Mouse (Mus musculus): ENCODE results near the gene Rab11fip4.

Gene Rab11fip4

DNA sequence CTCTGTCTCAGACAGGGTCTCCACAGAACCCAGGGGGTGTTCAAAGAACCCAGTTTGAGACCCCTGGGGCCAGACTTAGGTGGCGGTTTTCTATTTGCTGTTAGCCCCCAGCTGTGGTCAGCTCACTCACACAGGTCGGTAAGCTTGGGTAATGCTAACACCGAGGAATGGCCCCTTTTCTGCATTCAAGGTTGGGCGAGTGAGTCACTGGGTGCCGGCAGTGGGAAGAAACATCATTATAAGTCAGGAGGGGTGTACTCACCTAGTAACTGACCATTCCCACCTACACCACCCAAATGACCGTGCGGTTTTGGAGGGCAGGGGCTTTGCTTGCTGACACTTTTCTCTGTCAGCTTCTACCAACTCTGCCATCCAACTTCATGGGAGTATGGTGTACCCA is 64.6 kb downstream of the Rab11fip4 start:
- no peak for DNase-seq (ENCODE audit: low spot score)

DNA sequence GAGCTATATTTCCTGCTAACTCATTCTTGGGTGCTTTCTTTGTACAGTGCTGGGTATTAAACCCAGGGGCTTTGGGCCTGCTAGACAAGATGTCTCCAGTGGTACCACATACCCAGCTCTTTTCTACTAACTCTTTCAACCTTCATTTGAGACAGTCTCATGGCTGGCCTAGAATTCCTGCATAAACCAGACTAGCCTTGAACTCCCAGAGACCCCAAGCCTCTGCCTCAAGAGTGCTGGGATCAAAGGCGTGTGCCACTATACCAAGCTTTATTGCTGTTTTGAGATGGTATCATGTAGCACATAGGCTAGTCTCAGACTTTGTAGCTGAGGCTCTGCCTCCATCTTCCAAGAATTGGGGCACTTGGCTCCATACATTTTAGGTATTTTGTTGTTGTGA is 65.5 kb downstream of the Rab11fip4 start:
- no peak for DNase-seq (ENCODE audit: low spot score)

DNA sequence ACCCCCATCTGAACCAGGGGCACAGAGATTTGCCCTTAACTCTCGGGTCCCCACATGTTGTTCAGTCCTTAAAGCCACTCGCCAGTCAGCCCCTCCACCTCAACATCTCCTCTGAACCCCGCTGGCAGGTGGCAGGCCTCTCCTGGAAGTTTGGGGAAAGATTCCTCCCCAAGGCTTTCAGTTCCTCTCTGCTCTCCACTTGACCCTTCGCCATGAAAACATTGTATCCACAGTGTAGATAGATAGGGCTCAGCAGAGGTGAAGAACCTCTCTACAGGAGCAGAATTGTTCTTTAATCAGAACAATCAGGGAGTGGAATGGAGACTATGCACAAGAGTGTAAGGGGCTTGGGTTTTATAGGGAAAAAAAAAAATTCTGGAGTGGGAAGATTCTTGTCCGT is 66.0 kb downstream of the Rab11fip4 start:
- DNase-seq (ENCODE audit: low spot score), result no peak

DNA sequence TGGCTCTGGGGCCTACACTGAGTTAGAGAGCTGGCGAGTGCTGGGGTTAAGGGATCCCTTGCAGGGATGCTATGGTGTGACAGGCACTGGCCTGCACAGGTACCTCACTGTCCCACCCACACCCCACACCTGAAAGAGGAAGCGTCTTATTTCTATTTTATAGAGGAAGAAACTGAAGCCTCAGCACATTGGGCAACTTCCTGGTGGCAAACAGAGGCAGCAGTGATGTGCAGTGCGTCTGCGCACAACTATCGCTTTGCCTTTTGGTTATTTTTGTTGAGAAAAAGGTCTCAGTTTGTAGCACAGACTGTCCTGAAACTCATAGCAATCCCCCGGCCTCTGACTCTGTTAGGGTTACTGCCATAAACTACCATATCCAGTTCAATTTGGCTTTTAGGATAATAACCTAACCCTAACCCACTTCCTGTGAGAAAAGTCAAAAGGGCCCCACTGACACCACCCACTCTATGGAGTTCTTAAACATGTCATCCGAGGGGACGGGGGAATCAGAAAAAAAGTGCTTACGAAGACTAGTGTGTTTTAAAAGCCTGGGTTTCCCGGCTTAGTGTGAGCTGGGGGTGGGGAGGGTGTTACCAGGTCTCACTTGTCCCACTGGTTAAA is 67.3 kb downstream of the Rab11fip4 start:
- no peak for DNase-seq (ENCODE audit: low spot score)

DNA sequence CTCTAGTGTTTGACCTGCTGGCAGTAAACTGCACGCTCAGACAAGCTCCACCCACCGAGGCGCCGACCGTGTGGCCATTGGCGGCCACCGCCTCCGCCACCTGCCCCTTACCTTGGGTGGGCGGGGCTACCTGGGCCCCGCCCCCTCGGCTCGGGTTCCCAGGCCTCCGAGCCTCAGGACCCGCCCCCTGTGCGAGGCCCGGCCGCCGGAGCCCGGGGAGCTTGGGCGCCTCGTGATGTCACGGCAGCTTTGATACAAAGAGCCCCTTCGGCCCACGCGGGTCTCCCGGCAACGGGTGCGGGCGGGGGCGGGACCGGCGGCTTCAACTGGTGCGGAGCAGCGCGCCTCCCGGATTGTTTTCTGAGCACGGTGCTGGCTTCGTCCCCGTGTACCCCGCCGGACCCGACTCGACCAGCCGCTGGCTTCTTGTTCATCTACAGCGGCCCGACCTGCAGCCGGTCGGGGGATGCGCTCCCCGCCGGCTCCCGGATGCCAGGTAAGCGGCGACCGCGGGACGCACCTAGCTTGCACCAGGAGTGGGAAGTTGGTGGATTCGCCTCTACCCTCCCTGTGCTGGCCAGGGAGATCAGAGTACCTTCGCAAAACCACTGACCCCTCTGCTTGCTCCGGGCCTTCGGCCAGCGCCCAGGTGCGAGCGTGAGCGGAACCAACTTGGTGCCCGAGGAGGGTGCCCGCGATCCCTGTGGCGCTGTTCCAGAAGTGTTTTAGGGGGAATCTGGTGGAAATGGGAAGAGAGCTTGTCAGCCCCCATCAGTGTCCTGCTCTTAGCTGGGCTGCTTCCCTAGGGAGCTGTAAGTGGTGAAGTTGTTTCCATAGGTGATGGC is 69.6 kb downstream of the Rab11fip4 start:
- DNase-seq (ENCODE audit: low spot score), result peak; percentile 65

DNA sequence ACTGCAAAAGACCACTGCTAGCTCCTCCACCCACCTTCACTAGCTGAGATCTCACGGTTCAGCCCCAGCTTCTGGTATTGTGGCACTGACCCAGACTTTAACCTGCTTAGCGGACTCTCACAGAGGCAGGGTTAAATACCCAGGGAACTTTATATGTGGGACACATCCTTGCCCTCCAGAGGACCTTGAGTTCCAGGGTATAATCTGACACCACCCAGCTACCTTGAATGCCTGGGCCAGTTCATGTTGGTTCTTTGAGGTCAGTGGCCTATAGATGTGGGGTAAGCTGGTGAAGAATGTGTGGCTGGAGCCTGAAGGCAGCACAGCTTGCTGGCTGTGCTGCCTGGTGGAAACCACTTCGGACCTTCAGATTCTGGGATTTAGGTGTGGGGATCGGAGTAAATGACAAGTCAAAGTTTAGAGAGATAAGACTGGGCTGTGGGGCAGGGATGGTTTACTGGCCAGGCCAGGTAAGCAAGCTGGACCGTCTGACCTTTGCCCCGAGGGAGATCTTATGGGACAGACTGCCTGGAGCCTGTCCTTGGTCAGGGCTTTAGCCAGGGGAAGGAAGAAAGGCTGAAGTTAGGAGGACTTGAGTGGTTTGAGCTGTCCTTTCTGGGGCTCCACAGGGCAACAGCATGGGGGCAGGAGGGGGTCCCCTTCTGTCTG is 71.0 kb downstream of the Rab11fip4 start:
- DNase-seq (ENCODE audit: low spot score), result no peak

DNA sequence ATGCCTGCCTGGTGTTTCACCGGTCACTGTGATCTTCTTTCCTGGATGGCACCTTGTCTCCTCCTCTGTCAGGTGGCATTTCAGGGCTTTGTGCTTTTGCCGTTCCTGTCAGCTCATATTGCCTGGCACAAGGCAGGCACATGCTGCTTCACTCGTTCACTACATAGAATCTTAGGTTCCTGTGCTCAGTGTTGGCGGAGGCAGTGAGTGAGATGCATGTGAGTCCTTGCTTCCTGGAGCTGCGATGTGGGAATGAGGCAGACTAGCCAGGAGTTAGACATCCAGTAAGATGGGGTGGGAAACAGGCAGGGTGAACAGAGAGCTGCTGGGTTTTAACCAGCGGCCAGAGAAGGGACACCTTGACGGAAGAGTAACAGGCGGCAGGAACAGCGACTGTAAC is 72.1 kb downstream of the Rab11fip4 start:
- DNase-seq (ENCODE audit: low spot score), result no peak

DNA sequence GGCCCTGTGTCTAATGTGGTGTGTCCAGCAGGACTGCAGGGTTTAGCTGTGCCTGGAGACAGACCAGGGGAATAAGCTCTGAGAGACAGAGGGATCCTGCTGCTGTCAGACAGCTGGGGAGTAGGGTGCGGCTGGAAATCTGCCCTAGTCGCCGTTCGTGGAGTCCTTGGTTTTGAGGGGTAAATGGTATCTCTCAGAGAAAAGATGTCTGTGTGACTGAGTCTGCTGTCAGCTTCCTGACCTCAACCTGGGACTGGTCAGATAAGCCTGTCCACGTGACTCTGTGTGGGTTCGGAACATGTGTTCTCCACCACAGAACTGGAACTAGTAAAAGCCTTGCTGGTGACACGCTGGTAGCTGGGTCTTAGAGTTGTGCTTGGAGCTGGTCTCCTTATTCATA is 72.6 kb downstream of the Rab11fip4 start:
- no peak for DNase-seq (ENCODE audit: low spot score)

DNA sequence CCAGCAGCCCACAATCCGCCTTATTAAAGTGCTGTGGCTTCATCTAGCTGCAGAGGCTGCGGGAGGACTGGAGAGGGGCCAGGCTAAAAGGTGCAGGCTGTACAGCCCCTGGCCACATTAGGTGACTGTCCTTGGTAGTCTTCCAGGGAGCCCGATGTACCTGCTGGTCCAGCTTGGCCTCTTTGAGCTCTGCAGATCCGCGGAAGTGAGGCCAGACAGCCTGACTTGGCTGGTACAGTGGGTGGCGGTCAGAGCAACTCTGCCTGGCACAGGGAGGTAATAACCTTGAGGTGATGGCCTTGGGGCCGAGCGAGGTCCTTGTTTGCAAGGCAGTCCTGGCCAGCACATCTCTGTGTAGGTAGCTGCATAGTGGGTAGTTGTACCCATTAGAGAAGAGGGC is 75.5 kb downstream of the Rab11fip4 start:
- no peak for DNase-seq (ENCODE audit: low spot score)

DNA sequence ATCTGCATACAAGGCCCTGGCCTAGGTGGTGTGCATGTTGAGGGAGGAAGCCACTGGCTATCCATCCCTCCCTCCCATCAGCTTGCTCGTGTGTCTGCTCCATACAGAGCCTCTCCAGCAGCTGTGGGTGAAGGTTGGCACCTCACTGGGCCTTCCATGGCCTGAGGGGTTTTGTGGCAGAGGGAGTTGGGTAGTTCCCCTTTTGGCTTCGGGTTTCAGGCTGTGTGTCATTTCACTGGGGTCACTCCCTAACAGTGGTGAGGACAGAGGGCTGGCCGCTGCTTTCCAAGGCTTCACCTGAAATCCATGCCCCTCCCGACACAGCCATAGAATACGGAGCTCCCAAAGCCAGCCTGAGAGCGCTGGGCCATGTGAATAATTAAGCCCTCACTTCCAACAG is 78.2 kb downstream of the Rab11fip4 start:
- no peak for DNase-seq (ENCODE audit: low spot score)

DNA sequence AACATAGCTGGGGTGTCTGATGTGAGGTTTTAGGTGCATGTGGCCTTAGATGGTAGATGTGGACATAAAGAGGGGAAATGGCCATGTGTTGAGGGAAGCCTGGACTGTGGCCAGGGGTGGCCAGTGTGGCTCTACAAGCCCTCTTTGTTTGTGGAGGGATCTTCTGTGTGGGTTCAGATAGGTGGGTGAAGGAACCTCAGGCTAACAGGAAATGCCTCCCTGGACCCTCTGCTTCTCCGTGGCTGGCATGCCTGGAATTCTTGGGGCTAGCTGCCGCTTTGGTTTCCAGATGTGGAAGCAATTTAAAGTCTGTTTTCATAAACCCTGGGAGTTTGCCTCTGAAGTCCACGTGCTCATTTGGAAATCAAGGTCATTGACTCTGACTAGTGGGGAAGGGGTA is 78.9 kb downstream of the Rab11fip4 start:
- no peak for DNase-seq (ENCODE audit: low spot score)

DNA sequence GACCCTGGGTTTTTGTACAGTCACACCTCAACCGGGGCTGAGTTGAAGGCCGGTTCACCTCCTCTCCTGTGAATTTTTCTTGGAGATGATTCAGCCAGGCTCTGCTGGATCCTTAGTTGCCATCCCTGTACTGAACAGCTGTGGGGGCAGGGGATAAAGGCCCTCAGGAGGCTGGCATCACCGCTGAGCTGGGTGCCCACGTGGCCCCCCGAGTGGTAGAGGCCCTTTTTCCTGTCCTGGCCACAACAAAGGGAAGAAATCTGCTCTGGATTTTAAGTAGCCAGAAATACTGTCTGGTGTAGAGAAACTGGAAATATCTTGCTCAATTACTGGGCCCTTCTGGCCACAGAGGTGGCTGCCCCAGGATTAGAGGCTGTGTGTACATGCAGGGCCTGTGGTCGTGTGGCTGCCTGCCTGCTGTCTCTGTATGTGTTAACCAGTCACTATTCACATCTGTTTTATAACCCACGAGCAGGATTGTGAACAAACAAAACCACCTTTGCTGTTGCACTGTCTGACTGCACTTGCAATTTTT is 79.5 kb downstream of the Rab11fip4 start:
- no peak for DNase-seq (ENCODE audit: low spot score)

DNA sequence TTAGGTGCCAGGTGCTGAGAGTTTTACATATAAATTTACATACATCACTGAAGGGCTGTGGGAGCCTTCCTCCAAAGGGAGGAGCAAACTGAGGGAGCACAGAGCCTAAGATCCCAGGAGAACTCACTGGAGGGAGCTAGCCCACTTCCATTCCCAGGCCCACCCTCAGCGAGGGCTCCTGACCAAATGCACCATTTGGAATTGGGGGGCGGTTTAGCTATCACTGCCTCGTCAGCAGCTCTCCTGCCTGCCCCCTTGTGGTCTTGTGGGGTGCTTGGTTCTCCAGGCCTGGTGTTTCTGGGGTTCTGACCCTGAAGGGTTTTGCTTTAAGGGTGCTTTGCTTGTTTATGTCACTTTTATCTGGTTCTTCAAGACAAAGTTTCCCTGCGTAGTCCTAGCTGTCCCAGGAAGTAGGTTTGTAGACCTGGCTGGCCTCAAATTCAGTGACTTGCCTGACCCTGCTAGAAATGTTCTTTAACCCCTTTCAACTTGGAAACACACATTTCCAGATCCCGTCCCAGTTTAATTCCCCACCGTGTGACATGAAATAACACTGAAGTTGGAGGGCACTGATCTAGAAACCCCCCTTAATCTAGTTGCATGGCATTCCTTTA is 80.8 kb downstream of the Rab11fip4 start:
- DNase-seq (ENCODE audit: low spot score), result peak; percentile 27

DNA sequence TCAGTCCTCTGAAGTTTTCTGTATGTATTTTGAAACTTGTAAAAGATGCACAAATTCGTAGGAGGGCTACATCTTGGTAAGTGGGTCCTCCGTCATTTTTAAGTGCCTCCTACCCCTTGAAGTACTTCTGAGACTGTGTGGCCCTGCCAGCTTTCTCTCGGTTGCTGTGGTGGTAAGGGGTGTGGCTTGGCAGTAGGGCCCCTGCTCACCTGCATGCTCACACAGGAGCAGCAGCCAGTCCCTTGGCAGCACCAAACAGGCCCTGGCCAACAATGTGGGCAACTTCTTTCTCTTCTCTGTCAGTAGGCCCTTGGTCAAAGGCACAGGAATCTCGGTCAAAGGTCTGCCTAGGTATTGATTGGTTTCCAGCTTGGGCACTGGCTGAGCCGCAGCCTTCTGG is 82.1 kb downstream of the Rab11fip4 start:
- DNase-seq (ENCODE audit: low spot score), result no peak

DNA sequence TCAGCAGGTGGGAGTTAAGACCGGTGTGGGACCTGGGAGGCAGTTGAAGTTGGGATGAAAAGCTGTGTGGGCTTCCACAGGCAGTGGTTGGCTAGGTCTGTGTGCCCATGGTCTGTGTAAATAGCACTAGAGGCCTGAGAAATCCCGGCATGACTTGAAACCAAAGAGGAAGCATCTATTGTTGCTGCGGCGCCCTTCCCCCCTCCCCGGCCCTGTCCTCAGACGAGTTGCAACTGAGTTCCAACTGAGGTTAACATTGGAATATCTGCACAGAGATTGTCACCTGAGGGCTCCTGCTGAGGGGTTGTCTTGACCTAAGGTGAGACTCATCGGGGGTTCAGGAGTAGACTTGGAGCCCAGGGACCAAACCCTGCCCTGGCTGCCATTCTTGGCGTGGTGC is 82.7 kb downstream of the Rab11fip4 start:
- DNase-seq (ENCODE audit: low spot score), result no peak

DNA sequence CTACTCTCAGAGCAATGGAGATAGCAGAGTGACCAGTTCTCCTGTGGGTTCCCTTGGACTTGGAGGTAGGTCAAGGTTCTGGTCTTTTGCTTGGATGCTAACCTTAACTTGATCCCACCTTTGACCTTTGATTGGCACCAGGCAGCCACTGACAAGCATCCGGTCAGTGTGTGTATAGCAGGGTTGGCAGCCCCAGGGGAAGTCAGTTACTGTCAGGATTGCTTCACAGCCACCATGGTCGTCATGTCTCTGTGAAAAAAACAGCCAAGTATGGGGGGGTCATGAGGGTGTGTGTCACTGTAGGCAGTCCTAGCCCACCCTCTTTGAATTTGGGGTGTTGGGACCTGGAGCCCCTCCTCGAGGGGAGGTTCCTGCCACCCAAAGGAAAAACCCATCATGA is 83.2 kb downstream of the Rab11fip4 start:
- DNase-seq (ENCODE audit: low spot score), result no peak

DNA sequence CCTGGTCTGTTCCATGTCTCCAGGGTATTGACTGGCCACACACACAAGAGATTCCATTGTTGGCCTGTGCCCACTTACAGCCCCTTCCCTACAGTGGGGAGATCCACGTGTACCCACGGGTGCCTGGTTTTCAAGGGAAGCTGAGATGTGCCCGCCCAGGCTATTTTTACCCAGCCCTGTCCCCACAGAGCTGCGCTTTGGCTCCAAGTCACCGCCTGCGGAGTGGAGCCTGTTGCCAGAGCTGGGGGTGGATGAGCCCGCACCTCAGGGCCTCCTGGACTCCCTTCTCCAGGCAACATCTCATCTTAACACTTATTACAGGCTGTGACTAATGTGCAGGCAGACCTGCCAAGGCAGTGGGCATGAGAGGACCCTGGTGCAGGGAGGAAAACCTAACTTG is 83.6 kb downstream of the Rab11fip4 start:
- DNase-seq (ENCODE audit: low spot score), result no peak

DNA sequence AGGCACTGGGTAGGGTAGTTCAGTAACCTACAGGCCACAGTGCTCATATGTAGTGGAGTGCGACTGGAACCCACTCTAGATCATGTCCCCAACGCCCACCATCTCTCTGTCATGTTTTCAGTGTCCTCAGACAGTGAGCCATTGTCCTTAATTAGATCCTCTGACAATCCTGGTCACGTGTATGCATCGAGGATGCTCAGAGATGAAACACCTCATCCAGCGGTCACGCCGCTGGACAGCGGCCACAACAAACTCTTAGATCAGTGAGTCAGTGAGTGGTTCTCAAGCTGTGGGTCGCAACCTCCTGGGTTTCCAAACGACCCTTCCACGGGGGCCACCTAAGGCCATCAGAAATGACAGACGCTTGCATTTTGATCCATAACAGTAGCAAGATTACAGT is 84.3 kb downstream of the Rab11fip4 start:
- DNase-seq (ENCODE audit: low spot score), result no peak

DNA sequence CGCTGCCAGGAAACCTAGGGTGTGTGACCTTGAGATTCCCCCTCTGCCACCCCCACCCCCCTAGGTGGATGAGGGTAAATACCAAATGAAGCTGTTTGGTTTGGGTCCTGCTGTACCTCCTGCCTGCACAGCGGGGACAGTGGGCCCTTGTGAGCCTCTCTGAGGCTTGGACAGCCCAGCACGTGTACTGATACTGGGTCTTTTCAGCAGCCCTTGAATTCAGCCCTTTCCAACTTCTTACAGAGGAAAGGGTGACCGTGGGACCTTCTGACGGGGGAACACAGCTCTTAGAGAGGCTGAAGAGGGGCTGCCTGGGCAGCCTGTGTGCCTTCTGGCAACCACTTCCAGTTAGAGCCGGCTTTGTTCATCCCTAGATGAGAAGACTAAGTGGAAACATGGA is 85.0 kb downstream of the Rab11fip4 start:
- no peak for DNase-seq (ENCODE audit: low spot score)

DNA sequence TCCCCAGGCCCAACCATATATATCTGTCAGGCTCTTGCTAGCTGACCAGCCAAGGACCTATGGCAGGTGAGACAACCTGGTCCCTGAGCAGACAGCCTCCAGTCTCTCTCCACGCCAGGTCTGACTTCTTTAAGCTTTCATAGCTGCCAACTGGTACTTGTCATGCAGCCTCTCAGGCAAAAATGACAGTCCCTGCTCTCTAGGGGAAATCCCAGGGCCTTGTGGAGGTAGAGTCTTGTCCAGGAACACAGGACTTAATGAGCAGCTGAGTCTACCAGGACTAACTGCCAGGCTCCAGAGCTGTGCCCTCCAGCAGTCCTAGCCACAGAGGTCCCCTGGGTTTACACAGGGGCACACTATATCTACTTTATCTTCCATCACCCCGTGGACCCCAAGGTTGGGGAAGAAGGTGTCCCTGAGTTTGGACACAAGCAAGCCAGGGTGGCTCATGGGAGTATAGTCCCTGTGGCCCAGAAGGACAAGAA is 85.5 kb downstream of the Rab11fip4 start:
- DNase-seq (ENCODE audit: low spot score), result no peak

DNA sequence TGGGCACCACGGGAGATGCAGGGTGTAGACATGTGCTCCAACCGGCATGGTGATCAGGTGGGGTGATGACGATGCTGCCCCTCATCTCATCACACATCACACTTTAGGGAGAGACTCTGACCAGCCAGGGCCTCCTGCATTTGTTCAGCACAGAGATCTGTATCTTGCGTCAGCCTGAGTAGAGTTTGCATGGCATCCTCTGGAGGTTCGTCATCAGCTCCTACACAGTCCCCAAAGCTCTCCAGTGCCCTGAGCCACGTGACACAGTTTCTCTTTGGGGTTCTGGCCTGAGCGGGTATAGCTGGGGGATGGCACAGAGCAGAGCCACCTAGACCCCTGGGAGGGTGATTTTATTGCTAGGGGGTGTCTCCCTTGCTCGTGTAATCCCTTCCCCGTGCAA is 86.4 kb downstream of the Rab11fip4 start:
- DNase-seq (ENCODE audit: low spot score), result no peak

DNA sequence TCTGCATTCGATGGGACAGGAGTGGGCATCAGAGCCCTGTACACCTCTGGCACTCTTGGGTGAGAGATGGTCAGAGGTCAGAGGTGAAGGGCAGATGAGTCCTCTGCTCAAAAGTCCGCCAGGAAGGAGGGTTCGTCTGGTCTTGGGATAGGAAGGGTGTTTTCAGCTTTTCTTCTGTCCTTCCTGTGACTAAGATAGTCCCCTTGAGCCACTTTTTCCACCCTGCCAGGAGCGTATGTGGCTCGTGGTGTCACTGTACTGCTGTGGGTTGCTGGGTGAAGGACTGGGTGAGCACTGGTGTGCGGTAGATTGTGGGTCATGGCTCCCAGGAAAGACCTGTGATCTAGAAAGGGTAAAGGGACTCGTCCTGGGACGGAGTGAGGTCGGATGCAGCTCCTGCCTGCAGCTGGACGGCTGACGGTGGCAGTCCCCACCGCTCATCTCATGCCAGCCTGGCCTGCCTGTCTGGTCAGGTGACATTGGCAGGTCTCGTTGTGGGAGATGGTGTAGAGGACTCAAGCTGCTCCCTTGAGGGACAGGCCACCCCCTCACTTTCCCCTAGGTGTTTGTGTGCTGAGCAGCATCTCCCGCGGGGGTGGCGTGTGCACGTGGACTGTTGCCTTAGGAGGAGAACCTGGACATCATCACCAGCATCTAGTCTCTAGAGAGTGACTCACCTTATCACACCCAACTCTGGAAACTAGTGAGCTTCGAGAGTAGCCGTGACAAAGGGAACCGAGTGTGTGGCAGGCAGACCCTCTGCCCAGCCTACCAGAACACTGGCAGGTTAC is 87.5 kb downstream of the Rab11fip4 start:
- DNase-seq (ENCODE audit: low spot score), result no peak
